Mouse (Mus musculus) MEL (cell line): ENCODE data around the gene Olfr764-ps1. TPM values are rescaled to one million over a fixed set of nuclear protein-coding genes. Genes with fewer than 3 reads are reported as not detected.

Experiments used
- DNase-seq: peaks from one replicate; pipeline ENCODE4 v3.0.0; 2011; ENCODE audit warnings: low read depth, low spot score
- H3K27ac ChIP-seq: 2 replicates; pipeline ENCODE4 v1.5.1; 2012; ENCODE audit warnings: low read depth, mild to moderate bottlenecking, control low read depth, low read length, moderate library complexity; ENCODE audit not compliant: control insufficient read depth
- H3K27me3 ChIP-seq, 2 experiments: fragments of 150-350 bp in 1 of 2; sonication (generic) in 1 of 2; 2 replicates each; pipeline ENCODE4 v1.6.1; 2012; ENCODE audit warnings: low read length in 2 of 2, mild to moderate bottlenecking in 2 of 2, improper control_type of control experiment in 1 of 2, moderate library complexity in 1 of 2; ENCODE audit not compliant: insufficient read depth in 2 of 2, control insufficient read depth in 1 of 2
- H3K36me3 ChIP-seq, 2 experiments: 2 replicates each; pipeline ENCODE4 v1.6.1; 2012 to 2014; ENCODE audit warnings: low read length in 2 of 2, improper control_type of control experiment in 1 of 2, inconsistent platforms in 1 of 2, mild to moderate bottlenecking in 1 of 2; ENCODE audit not compliant: insufficient read depth in 2 of 2, control insufficient read depth in 1 of 2
- H3K4me1 ChIP-seq, 2 experiments: fragments of 150-350 bp in 1 of 2; sonication (generic) in 1 of 2; 2 replicates each; pipeline ENCODE4 v1.6.1; 2012; ENCODE audit warnings: low read length in 2 of 2, improper control_type of control experiment in 1 of 2, mild to moderate bottlenecking in 1 of 2; ENCODE audit not compliant: insufficient read depth in 2 of 2, control insufficient read depth in 1 of 2
- H3K4me3 ChIP-seq, 2 experiments: fragments of 150-350 bp in 1 of 2; sonication (generic) in 1 of 2; 2 replicates each; pipeline ENCODE4 v1.5.1; 2012; ENCODE audit warnings: low read depth in 2 of 2, low read length in 2 of 2, mild to moderate bottlenecking in 2 of 2, moderate library complexity in 2 of 2, control low read depth in 1 of 2, improper control_type of control experiment in 1 of 2; ENCODE audit not compliant: control insufficient read depth in 1 of 2, insufficient read depth in 1 of 2
- H3K79me2 ChIP-seq: 2 replicates; pipeline ENCODE4 v1.6.1; 2012; ENCODE audit warnings: mild to moderate bottlenecking, low read length, moderate library complexity; ENCODE audit not compliant: control insufficient read depth, poor library complexity, insufficient read depth
- H3K9ac ChIP-seq: 2 replicates; pipeline ENCODE4 v1.6.1; 2012; ENCODE audit warnings: low read depth, mild to moderate bottlenecking, control low read depth, low read length, moderate library complexity; ENCODE audit not compliant: control insufficient read depth, poor library complexity, severe bottlenecking
- H3K9me3 ChIP-seq: fragments of 150-350 bp; sonication (generic); replicated peaks from 2 replicates; pipeline ENCODE4 v1.6.1; 2012; ENCODE audit warnings: mild to moderate bottlenecking, low read length, improper control_type of control experiment, moderate library complexity; ENCODE audit not compliant: insufficient read depth
- CHD1 ChIP-seq: IDR thresholded peaks from 2 replicates; pipeline ENCODE4 v1.6.1; 2012; ENCODE audit warnings: low read depth, mild to moderate bottlenecking, inconsistent platforms, low read length, improper control_type of control experiment
- CHD2 ChIP-seq: IDR thresholded peaks from 2 replicates; pipeline ENCODE4 v1.6.1; 2011; ENCODE audit warnings: low read length, improper control_type of control experiment
- CTCF ChIP-seq, 3 experiments: IDR thresholded peaks in 2 of 3; conservative IDR thresholded peaks in 1 of 3; 2 replicates each; pipeline ENCODE4 v1.5.1; 2011 to 2012; ENCODE audit warnings: low read length in 3 of 3, low read depth in 2 of 3, mild to moderate bottlenecking in 2 of 3, improper control_type of control experiment in 1 of 3, inconsistent platforms in 1 of 3, mixed read lengths in 1 of 3, moderate library complexity in 1 of 3; ENCODE audit not compliant: control insufficient read depth in 1 of 3, insufficient read depth in 1 of 3, poor library complexity in 1 of 3, severe bottlenecking in 1 of 3
- E2F4 ChIP-seq: IDR thresholded peaks from 2 replicates; pipeline ENCODE4 v1.6.1; 2011; ENCODE audit warnings: low read depth, low read length, improper control_type of control experiment, borderline replicate concordance
- EP300 ChIP-seq, 2 experiments: IDR thresholded peaks; 2 replicates each; pipeline ENCODE4 v1.6.1; 2011; ENCODE audit warnings: improper control_type of control experiment in 2 of 2, low read length in 2 of 2, low read depth in 1 of 2, mild to moderate bottlenecking in 1 of 2
- MAFK ChIP-seq: IDR thresholded peaks from 2 replicates; pipeline ENCODE4 v1.6.1; 2011; ENCODE audit warnings: low read depth, mild to moderate bottlenecking, low read length, improper control_type of control experiment, borderline replicate concordance
- MAZ ChIP-seq: IDR thresholded peaks from 2 replicates; pipeline ENCODE4 v1.6.1; 2012; ENCODE audit warnings: low read depth, mild to moderate bottlenecking, inconsistent platforms, low read length, improper control_type of control experiment
- MYC ChIP-seq: IDR thresholded peaks from 2 replicates; pipeline ENCODE4 v1.6.1; 2011; ENCODE audit warnings: low read depth, mild to moderate bottlenecking, low read length, improper control_type of control experiment, moderate library complexity
- RCOR1 ChIP-seq: IDR thresholded peaks from 2 replicates; pipeline ENCODE4 v1.6.1; 2012; ENCODE audit warnings: low read depth, mild to moderate bottlenecking, inconsistent platforms, low read length, improper control_type of control experiment
- USF1 ChIP-seq: IDR thresholded peaks from 2 replicates; pipeline ENCODE4 v1.6.1; 2014; ENCODE audit warnings: low read depth, mild to moderate bottlenecking, inconsistent platforms, low read length, improper control_type of control experiment, moderate library complexity
- ZKSCAN1 ChIP-seq: IDR thresholded peaks from 2 replicates; pipeline ENCODE4 v1.6.1; 2012; ENCODE audit warnings: low read depth, mild to moderate bottlenecking, inconsistent platforms, low read length, improper control_type of control experiment, moderate library complexity
- ZNF384 ChIP-seq: IDR thresholded peaks from 2 replicates; pipeline ENCODE4 v1.6.1; 2012; ENCODE audit warnings: low read depth, mild to moderate bottlenecking, inconsistent platforms, low read length, improper control_type of control experiment
- polyA plus RNA-seq, 2 experiments: library from polyadenylated mRNA; stranded (reverse) in 1 of 2; unstranded in 1 of 2; fragments of >175 nt in 1 of 2; fragments of >200 nt in 1 of 2; gene quantifications; 2 replicates each; pipeline versions ENCODE4 v1.2.1 to v1.2.4; 2012; ENCODE audit warnings: low replicate concordance in 2 of 2, low read depth in 1 of 2; ENCODE audit not compliant: insufficient read length in 2 of 2, insufficient read depth in 1 of 2, missing spikeins in 1 of 2
- total RNA-seq: library from RNA; depleted of rRNA; stranded (reverse); fragments of 300-350 nt; gene quantifications from 2 replicates; pipeline ENCODE4 v1.2.3, GENCODE M21; 2012

Gene Olfr764-ps1
- total and polyA plus RNA-seq, 3 experiments, result not detected

DNA sequence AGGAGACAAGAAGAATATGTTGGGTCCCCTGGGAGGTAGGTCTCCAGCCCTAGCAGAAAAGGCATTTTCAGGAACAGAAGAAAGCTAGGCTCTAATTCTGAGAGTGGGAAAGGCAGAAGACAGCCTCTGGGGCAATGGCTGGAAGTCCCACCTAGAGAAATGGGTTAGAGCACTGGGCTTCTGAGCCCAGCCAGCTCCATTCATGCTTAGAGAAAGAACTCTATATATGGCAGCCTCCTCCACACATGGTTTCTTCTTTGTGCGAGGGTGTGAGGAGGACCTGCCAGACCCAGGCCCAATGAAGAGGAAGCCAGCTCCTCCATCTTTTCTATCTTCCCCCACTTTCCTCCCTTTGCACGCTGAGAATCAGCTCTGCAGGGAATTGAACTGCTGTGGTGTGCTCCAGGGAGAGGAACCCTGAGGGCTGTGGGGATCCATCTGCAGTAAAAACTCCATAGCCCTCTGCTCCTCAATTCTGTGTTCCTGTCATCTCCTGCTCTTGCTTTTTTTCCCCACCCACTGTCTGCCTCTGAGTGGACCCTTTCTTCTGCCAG, 29.3 kb downstream of the Olfr764-ps1 start, which contains the start of gene Olfr763:
Gene Olfr763, plus strand, starts transcription at position 504 of the 554 bp plus-strand sequence.
- Histone ChIP-seq H3K27ac (no peak within 1 kb of the TSS), H3K4me1 (peaks cover 0 to 4% of the 10 kb centered on the region in 2 experiments; a peak in 2 of 4 replicates), H3K9ac (no peak within 1 kb of the TSS), H3K27me3 (no peaks in the 10 kb centered on the region), H3K36me3 (no peaks in the 10 kb centered on the region), H3K79me2 (no peaks in the 10 kb centered on the region), H3K9me3 (no peaks in the 10 kb centered on the region), H3K4me3 (no peak within 1 kb of the TSS)
- no peak for TF ChIP-seq MYC
- DNase-seq, result no peak

DNA sequence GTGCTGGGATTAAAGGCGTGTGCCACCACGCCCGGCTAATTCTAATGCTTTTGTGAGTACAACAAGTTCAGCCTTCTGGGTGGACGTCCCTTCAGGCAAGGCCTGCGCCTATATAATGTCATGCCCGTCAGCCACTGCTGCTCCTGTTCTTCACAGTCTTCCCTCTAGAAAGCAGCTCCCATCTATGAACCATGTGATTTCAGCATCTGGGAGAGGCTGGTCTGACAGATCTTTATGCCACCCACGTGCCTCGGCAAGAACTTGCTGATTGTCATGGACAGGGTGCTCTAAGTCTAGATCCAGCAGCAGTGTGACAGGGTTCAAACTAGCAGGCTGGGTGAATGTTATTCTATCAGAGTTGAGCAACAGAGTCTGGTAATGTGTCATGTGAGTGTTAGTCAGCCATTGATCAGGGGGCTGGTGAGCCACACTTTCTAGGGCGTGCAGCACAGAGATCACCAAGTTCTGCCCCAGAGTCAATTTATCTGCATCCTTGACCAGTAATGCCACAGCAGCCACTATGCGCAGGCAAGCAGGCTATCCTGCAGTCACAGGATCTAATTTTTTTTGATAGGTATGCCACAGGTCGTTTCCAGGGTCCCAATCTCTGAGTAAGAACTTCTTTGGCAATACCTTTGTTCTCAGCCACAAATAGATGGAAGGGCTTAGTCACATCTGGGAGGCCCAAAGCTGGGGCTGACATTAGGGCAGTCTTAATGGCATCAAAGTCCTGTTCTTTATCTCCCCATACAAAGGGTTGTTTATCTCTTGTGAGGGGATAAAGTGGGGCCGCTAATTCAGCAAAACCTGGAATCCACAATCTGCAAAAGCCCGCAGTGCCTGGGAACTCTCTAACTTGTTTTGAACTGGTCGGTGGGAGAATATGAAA, 35.4 kb downstream of the Olfr764-ps1 start:
- Histone ChIP-seq H3K36me3 (no peaks in the 10 kb centered on the region), H3K27me3 (no peaks in the 10 kb centered on the region), H3K4me1 (no peaks in the 10 kb centered on the region), H3K9ac (no peak overlapping the region), H3K9me3 (no peaks in the 10 kb centered on the region), H3K4me3 (no peak overlapping the region), H3K27ac (no peak overlapping the region), H3K79me2 (no peaks in the 10 kb centered on the region)
- TF ChIP-seq ZNF384 (no peak), MAZ (no peak)
- DNase-seq, result no peak

GRCm38 (mm10) chr10:128996523-128997040, 43.1 kb downstream of the Olfr764-ps1 start:
- no peak for DNase-seq
- no peak for TF ChIP-seq RCOR1
- TF ChIP-seq USF1, result no peak
- no peak for TF ChIP-seq MYC
- no peak for TF ChIP-seq CTCF (IDR thresholded peaks at IDR 0.05 in 2 of 3, conservative IDR thresholded peaks at IDR 0.05 in 1 of 3; ENCODE audit: control insufficient read depth in 1 of 3, insufficient read depth in 1 of 3, low read depth in 2 of 3, low read length in 3 of 3, poor library complexity in 1 of 3, severe bottlenecking in 1 of 3)
- no peak for TF ChIP-seq E2F4
- TF ChIP-seq ZKSCAN1, result no peak
- no peak for TF ChIP-seq MAFK
- TF ChIP-seq CHD2, result no peak
- no peak for TF ChIP-seq CHD1
- TF ChIP-seq EP300 (IDR thresholded peaks at IDR 0.05; ENCODE audit: low read depth in 1 of 2, low read length in 2 of 2), result no peak
- H3K9me3 ChIP-seq, result no peaks in the 10 kb centered on the region
- H3K4me1 ChIP-seq, result no peaks in the 10 kb centered on the region
- H3K36me3 ChIP-seq, result no peaks in the 10 kb centered on the region
- no peak overlapping the region for H3K27ac ChIP-seq
- no peaks in the 10 kb centered on the region for H3K79me2 ChIP-seq
- H3K4me3 ChIP-seq, result no peak overlapping the region
- no peak overlapping the region for H3K9ac ChIP-seq
- peaks cover 0 to 2% of the 10 kb centered on the region in 2 experiments; a peak in 1 of 4 replicates for H3K27me3 ChIP-seq
